Mouse (Mus musculus) neural tube, embryonic 11.5 days (tissue): ENCODE measurements around the gene Hspb7. TPM values are rescaled to one million over a fixed set of nuclear protein-coding genes. Genes with fewer than 3 reads are reported as not detected.

Experiments
- ATAC-seq: fragments of 200-750 bp; cut with Nextera tagmentation; 2 replicates; pipeline ENCODE4 v1.8.0; 2017; ENCODE audit warnings: moderate number of reproducible peaks, mild to moderate bottlenecking, moderate TSS enrichment, moderate library complexity; ENCODE audit not compliant: insufficient read depth, low FRiP score, low TSS enrichment
- DNase-seq: peaks from one replicate; pipeline ENCODE4 v3.0.0-alpha.2; 2015; ENCODE audit warnings: low spot score
- H3K27ac ChIP-seq: fragments of 300-500 bp; sonication (generic); 2 replicates; pipeline ENCODE4 v1.5.1; 2014; ENCODE audit warnings: low read depth, mild to moderate bottlenecking, low read length
- H3K27me3 ChIP-seq: fragments of 300-500 bp; sonication (generic); 2 replicates; pipeline ENCODE4 v1.6.1; 2014; ENCODE audit warnings: mild to moderate bottlenecking, low read length, mixed read lengths; ENCODE audit not compliant: control insufficient read depth, insufficient read depth
- H3K36me3 ChIP-seq: fragments of 300-500 bp; sonication (generic); 2 replicates; pipeline ENCODE4 v1.6.1; 2014; ENCODE audit warnings: mild to moderate bottlenecking, low read length, moderate library complexity, mixed read lengths; ENCODE audit not compliant: control insufficient read depth, insufficient read depth
- H3K4me1 ChIP-seq: fragments of 300-500 bp; sonication (generic); 2 replicates; pipeline ENCODE4 v1.6.1; 2014; ENCODE audit warnings: low read length, mixed read lengths; ENCODE audit not compliant: control insufficient read depth, insufficient read depth
- H3K4me2 ChIP-seq: fragments of 300-500 bp; sonication (generic); 2 replicates; pipeline ENCODE4 v1.6.1; 2014; ENCODE audit warnings: low read depth, mild to moderate bottlenecking, moderate library complexity
- H3K4me3 ChIP-seq: fragments of 300-500 bp; sonication (generic); 2 replicates; pipeline ENCODE4 v1.5.1; 2014; ENCODE audit warnings: low read depth, low read length
- H3K9ac ChIP-seq: fragments of 300-500 bp; sonication (generic); 2 replicates; pipeline ENCODE4 v1.6.1; 2014; ENCODE audit warnings: mild to moderate bottlenecking, low read length
- H3K9me3 ChIP-seq: fragments of 300-500 bp; sonication (generic); 2 replicates; pipeline ENCODE4 v1.6.1; 2016; ENCODE audit warnings: low read length; ENCODE audit not compliant: control insufficient read depth
- WGBS: fragments of 180-500 bp; shearing (Covaris S2); extraction: QIAGEN DNeasy Blood & Tissue Kit; methylation state at CpG from one replicate; pipeline ENCODE4 v1.1.7; 2014; 5-methylcytosine and 5-hydroxymethylcytosine counted together
- polyA plus RNA-seq: library from polyadenylated mRNA; unstranded; fragments of >200 nt; fragmentation: Nextera tagmentation; extraction: Ambion mirVana; gene quantifications from 2 replicates; pipeline ENCODE4 v1.2.1, GENCODE M21; 2014

Hspb7 gene
- polyA plus RNA-seq, 1 experiment from 2014 or later: not detected

- Histone ChIP-seq H3K27me3 (peaks cover 5% of the 10 kb centered on the region; the same call in 1 of the 2 replicates), H3K27ac (no peak overlapping the region), H3K4me3 (no peak overlapping the region), H3K9me3 (no peaks in the 10 kb centered on the region), H3K9ac (no peak overlapping the region), H3K4me2 (no peak overlapping the region), H3K4me1 (no peaks in the 10 kb centered on the region), H3K36me3 (no peaks in the 10 kb centered on the region)
- 48% methylated on average over 12 of the region's 14 CpGs for WGBS
- ATAC-seq: no peak
- DNase-seq: no peak
These were observed 13.9 kb upstream of the Hspb7 start for GRCm38 (mm10) chr4:141406516-141407299.

DNA sequence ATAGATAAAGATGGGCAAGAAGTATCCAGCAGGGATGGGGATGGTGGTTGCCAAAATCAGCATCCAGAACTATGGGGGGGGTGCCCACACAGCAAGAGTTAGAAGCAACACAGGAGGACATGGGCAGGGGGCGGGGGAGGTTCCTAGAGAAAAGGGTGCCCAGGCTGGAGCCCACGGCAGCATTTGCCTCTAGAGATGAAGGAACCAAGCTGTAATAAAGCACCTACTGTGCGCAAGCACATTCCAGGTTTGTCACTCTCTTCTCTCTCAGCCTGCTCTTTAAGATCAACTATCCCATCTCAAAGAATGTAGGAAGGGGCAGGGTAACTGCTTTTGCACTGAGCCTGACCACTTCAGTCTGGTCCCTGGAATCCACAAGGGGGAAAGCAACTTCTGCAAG is 12.0 kb upstream of the Hspb7 start:
- H3K9me3 ChIP-seq: no peaks in the 10 kb centered on the region
- H3K9ac ChIP-seq: no peak overlapping the region
- no peaks in the 10 kb centered on the region for H3K36me3 ChIP-seq
- 88% methylated on average over 3 of the region's 3 CpGs for WGBS
- H3K27me3 ChIP-seq: peaks cover 5% of the 10 kb centered on the region; the same call in 1 of the 2 replicates
- ATAC-seq (no peak), DNase-seq (no peak)
- no peaks in the 10 kb centered on the region for H3K4me1 ChIP-seq
- no peak overlapping the region for H3K4me3 ChIP-seq
- H3K27ac ChIP-seq: no peak overlapping the region
- no peak overlapping the region for H3K4me2 ChIP-seq

GRCm38 (mm10) chr4:141411430-141411992 is 9.1 kb upstream of the Hspb7 start:
- Histone ChIP-seq H3K4me1 (no peaks in the 10 kb centered on the region), H3K9me3 (no peaks in the 10 kb centered on the region), H3K36me3 (no peaks in the 10 kb centered on the region), H3K27me3 (no peaks in the 10 kb centered on the region), H3K9ac (no peak overlapping the region), H3K27ac (no peak overlapping the region), H3K4me2 (no peak overlapping the region), H3K4me3 (no peak overlapping the region)
- ATAC-seq (no peak), DNase-seq (no peak)
- WGBS: 21% methylated on average over 22 of the region's 22 CpGs

GRCm38 (mm10) chr4:141415924-141416323 is 4.7 kb upstream of the Hspb7 start, which contains the start of gene Clcnkb:
Clcnkb (minus strand) TSS chr4:141416014.
- Histone ChIP-seq H3K4me1 (no peaks in the 10 kb centered on the region), H3K27me3 (no peaks in the 10 kb centered on the region), H3K4me3 (no peak within 1 kb of the TSS), H3K27ac (no peak within 1 kb of the TSS), H3K9me3 (no peaks in the 10 kb centered on the region), H3K4me2 (no peak within 1 kb of the TSS), H3K36me3 (no peaks in the 10 kb centered on the region), H3K9ac (no peak within 1 kb of the TSS)
- WGBS: 69% methylated on average over 7 of the region's 7 CpGs
- ATAC-seq (no peak), DNase-seq (no peak)

GRCm38 (mm10) chr4:141419398-141420191 is 984 bp upstream of the Hspb7 start:
- Histone ChIP-seq H3K27me3 (no peaks in the 10 kb centered on the region; the same call in 1 of the 2 replicates), H3K36me3 (no peaks in the 10 kb centered on the region), H3K9me3 (no peaks in the 10 kb centered on the region), H3K4me3 (no peak overlapping the region), H3K4me2 (no peak overlapping the region), H3K4me1 (no peaks in the 10 kb centered on the region), H3K27ac (no peak overlapping the region), H3K9ac (no peak overlapping the region)
- ATAC-seq: no peak
- 68% methylated on average over 27 of the region's 27 CpGs for WGBS
- no peak for DNase-seq

- Histone ChIP-seq H3K27me3 (peaks cover 9% of the 10 kb centered on the region; the same call in 1 of the 2 replicates), H3K4me1 (0 out of 2 replicates have a peak, but pooled peaks cover 3% of the 10 kb centered on the region), H3K9ac (no peak overlapping the region), H3K4me2 (no peak overlapping the region), H3K4me3 (no peak overlapping the region), H3K36me3 (no peaks in the 10 kb centered on the region), H3K27ac (no peak overlapping the region), H3K9me3 (no peaks in the 10 kb centered on the region)
- no peak for DNase-seq
- no peak for ATAC-seq
- 56% methylated on average over 9 of the region's 9 CpGs for WGBS
These were observed 307 bp downstream of the Hspb7 start for GRCm38 (mm10) chr4:141420886-141421285.

DNA sequence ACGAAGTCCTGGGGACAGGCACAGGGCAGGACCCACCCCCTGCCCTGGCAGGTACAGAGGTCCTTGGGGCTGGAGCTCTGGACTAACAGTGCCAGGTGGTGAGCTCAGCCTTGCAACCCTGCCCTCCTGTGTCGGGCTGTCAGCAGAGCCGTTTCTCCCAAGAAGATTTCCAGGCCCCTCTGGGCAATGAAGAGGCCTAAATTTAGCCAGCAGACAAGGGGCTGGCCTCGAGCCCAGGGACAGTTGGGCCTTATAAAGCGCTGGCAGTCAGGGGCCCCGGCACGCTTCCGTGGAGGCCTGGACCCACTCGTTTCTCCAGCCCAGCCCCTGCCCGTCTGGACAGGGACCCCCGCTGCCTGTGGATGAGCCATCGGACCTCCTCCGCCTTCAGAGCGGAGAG is 844 bp downstream of the Hspb7 start:
- Histone ChIP-seq H3K9ac (no peak overlapping the region), H3K4me2 (no peak overlapping the region), H3K27ac (no peak overlapping the region), H3K27me3 (peaks cover 9% of the 10 kb centered on the region; the same call in 1 of the 2 replicates), H3K9me3 (no peaks in the 10 kb centered on the region), H3K4me1 (0 out of 2 replicates have a peak, but pooled peaks cover 3% of the 10 kb centered on the region), H3K4me3 (no peak overlapping the region), H3K36me3 (no peaks in the 10 kb centered on the region)
- DNase-seq (no peak), ATAC-seq (no peak)
- 76% methylated on average over 14 of the region's 14 CpGs for WGBS

DNA sequence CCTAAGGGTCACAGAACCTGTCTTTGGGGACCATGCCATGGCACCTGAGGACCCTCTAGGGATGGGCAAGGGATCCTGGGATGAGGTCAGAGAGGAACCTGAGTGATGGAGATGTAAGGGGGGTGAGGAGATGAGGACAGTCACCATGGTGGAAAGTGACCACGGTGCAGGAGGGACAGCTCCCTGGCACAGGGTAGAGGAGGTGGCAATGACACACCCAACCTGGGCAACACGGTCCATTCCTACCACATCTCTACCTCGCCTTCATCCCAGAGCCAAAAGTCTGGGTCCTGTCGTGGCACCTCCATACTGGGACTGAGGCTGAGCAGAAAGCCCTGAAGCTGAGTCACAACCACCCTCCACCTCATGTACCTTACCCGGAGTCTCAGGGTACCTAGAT is 2.3 kb downstream of the Hspb7 start:
- Histone ChIP-seq H3K4me1 (0 out of 2 replicates have a peak, but pooled peaks cover 3% of the 10 kb centered on the region), H3K27me3 (peaks cover 9% of the 10 kb centered on the region; the same call in 1 of the 2 replicates), H3K9ac (no peak overlapping the region), H3K4me2 (no peak overlapping the region), H3K4me3 (no peak overlapping the region), H3K36me3 (no peaks in the 10 kb centered on the region), H3K27ac (no peak overlapping the region), H3K9me3 (no peaks in the 10 kb centered on the region)
- no peak for DNase-seq
- no peak for ATAC-seq
- 91% methylated on average over 5 of the region's 5 CpGs for WGBS
